Mouse (Mus musculus): ENCODE measurements around the gene Odc1. TPM values are rescaled to one million over a fixed set of nuclear protein-coding genes. Genes with fewer than 3 reads are reported as not detected.

Gene Odc1
- total and polyA plus RNA-seq, 3 experiments, result 1,839 to 2,567 (median 2,455) TPM

- DNase-seq (ENCODE audit: extremely low read depth), result no peak
- Histone ChIP-seq H3K4me3 (replicated peaks in 1 of 3; ENCODE audit: low read depth in 2 of 3, low read length in 2 of 3, poor library complexity in 1 of 3) (no peak overlapping the region), H3K27ac (ENCODE audit: insufficient read depth, low read depth) (no peak overlapping the region), H3K27me3 (replicated peaks) (no peaks in the 10 kb centered on the region), H3K4me1 (ENCODE audit: control insufficient read depth in 1 of 2, insufficient read depth in 2 of 2) (peaks cover 6 to 34% of the 10 kb centered on the region in 2 experiments), H3K36me3 (replicated peaks in 1 of 2; ENCODE audit: control insufficient read depth in 1 of 2, insufficient read depth in 1 of 2, low read length in 1 of 2) (no peaks in the 10 kb centered on the region), H3K9me3 (replicated peaks; ENCODE audit: low read length) (no peaks in the 10 kb centered on the region), H3K4me2 (ENCODE audit: insufficient read depth, low read depth, poor library complexity, severe bottlenecking) (no peak overlapping the region), H3K9ac (ENCODE audit: insufficient read depth, low read depth) (no peak overlapping the region), H3K79me2 (replicated peaks; ENCODE audit: control insufficient read depth, extremely low read depth, insufficient read depth, poor library complexity, severe bottlenecking) (no peaks in the 10 kb centered on the region)
- TF ChIP-seq PAX5 (IDR thresholded peaks at IDR 0.05; ENCODE audit: low read length) (no peak), ELF1 (IDR thresholded peaks at IDR 0.05; ENCODE audit: low read depth, low read length) (no peak), MAFK (IDR thresholded peaks at IDR 0.05; ENCODE audit: insufficient replicate concordance, low read length) (no peak), POLR2AphosphoS2 (IDR thresholded peaks at IDR 0.05; ENCODE audit: low read depth, low read length) (no peak), JUND (conservative IDR thresholded peaks at IDR 0.05; ENCODE audit: low read depth, low read length) (no peak), HCFC1 (IDR thresholded peaks at IDR 0.05; ENCODE audit: low read depth, low read length) (no peak), NELFE (IDR thresholded peaks at IDR 0.05; ENCODE audit: low read depth, low read length) (no peak), POLR2A (IDR thresholded peaks at IDR 0.05; ENCODE audit: low read depth, low read length) (no peak), RAD21 (IDR thresholded peaks at IDR 0.05; ENCODE audit: low read depth, low read length) (no peak), JUN (IDR thresholded peaks at IDR 0.05; ENCODE audit: insufficient read depth, low read depth, low read length) (no peak), KAT2A (IDR thresholded peaks at IDR 0.05; ENCODE audit: insufficient replicate concordance, low read length) (no peak), MYC (IDR thresholded peaks at IDR 0.05; ENCODE audit: low read depth, low read length) (no peak)
- in situ Hi-C loops (cut with MboI; ENCODE audit: low pct_ligation_motif_present, low pct_unique_long_range_greater_than_20kb, low sequenced_read_pairs) (no loop called here), dilution Hi-C loops (cut with MboI; ENCODE audit: extremely low pct_ligation_motif_present, extremely low pct_unique_long_range_greater_than_20kb, low sequenced_read_pairs) (no loop called here)
Measured at GRCm38 (mm10) chr12:17539041-17539440, 5.6 kb upstream of the Odc1 start.

GRCm38 (mm10) chr12:17540040-17540552 is 4.5 kb upstream of the Odc1 start:
- H3K4me3 ChIP-seq (replicated peaks in 1 of 3; ENCODE audit: low read depth in 2 of 3, low read length in 2 of 3, poor library complexity in 1 of 3), result no peak overlapping the region
- DNase-seq (ENCODE audit: extremely low read depth), result no peak
- H3K9ac ChIP-seq (ENCODE audit: insufficient read depth, low read depth), result no peak overlapping the region
- TF ChIP-seq UBTF (IDR thresholded peaks at IDR 0.05; ENCODE audit: low read depth, low read length), result no peak
- TF ChIP-seq RCOR1 (conservative IDR thresholded peaks at IDR 0.05; ENCODE audit: low read depth, low read length), result no peak
- no peak for TF ChIP-seq KAT2A (IDR thresholded peaks at IDR 0.05; ENCODE audit: insufficient replicate concordance, low read length)
- no peak for TF ChIP-seq GABPA (IDR thresholded peaks at IDR 0.05; ENCODE audit: insufficient replicate concordance, low read depth, low read length)
- no peak for TF ChIP-seq IRF4 (IDR thresholded peaks at IDR 0.05; ENCODE audit: low read depth, low read length)
- TF ChIP-seq BHLHE40 (IDR thresholded peaks at IDR 0.05; ENCODE audit: low read depth, low read length), result no peak
- TF ChIP-seq NELFE (IDR thresholded peaks at IDR 0.05; ENCODE audit: low read depth, low read length), result no peak
- no peak for TF ChIP-seq POLR2A (IDR thresholded peaks at IDR 0.05; ENCODE audit: low read depth, low read length)
- TF ChIP-seq JUN (IDR thresholded peaks at IDR 0.05; ENCODE audit: insufficient read depth, low read depth, low read length), result no peak
- no peak for TF ChIP-seq RAD21 (IDR thresholded peaks at IDR 0.05; ENCODE audit: low read depth, low read length)
- TF ChIP-seq ZNF384 (IDR thresholded peaks at IDR 0.05; ENCODE audit: low read depth, low read length), result no peak; the same call in 1 of the 2 replicates
- TF ChIP-seq MXI1 (IDR thresholded peaks at IDR 0.05; ENCODE audit: low read depth, low read length), result no peak
- no peak for TF ChIP-seq TBP (conservative IDR thresholded peaks at IDR 0.05; ENCODE audit: low read depth, low read length)
- TF ChIP-seq SMC3 (IDR thresholded peaks at IDR 0.05; ENCODE audit: low read depth, low read length), result no peak
- no peak for TF ChIP-seq MAZ (IDR thresholded peaks at IDR 0.05; ENCODE audit: low read depth, low read length)
- no peak for TF ChIP-seq ELF1 (IDR thresholded peaks at IDR 0.05; ENCODE audit: low read depth, low read length)
- no peak for TF ChIP-seq HCFC1 (IDR thresholded peaks at IDR 0.05; ENCODE audit: low read depth, low read length)
- TF ChIP-seq ETS1 (conservative IDR thresholded peaks at IDR 0.05; ENCODE audit: low read depth, low read length), result no peak
- H3K27ac ChIP-seq (ENCODE audit: insufficient read depth, low read depth), result no peak overlapping the region
- H3K36me3 ChIP-seq (replicated peaks in 1 of 2; ENCODE audit: control insufficient read depth in 1 of 2, insufficient read depth in 1 of 2, low read length in 1 of 2), result no peaks in the 10 kb centered on the region
- H3K9me3 ChIP-seq (replicated peaks; ENCODE audit: low read length), result no peaks in the 10 kb centered on the region
- H3K79me2 ChIP-seq (replicated peaks; ENCODE audit: control insufficient read depth, extremely low read depth, insufficient read depth, poor library complexity, severe bottlenecking), result peaks cover 3% of the 10 kb centered on the region
- dilution Hi-C loops (cut with MboI; ENCODE audit: extremely low pct_ligation_motif_present, extremely low pct_unique_long_range_greater_than_20kb, low sequenced_read_pairs), result no loop called here
- H3K27me3 ChIP-seq (replicated peaks), result no peaks in the 10 kb centered on the region
- no peak overlapping the region for H3K4me2 ChIP-seq (ENCODE audit: insufficient read depth, low read depth, poor library complexity, severe bottlenecking)
- peaks cover 6 to 35% of the 10 kb centered on the region in 2 experiments for H3K4me1 ChIP-seq (ENCODE audit: control insufficient read depth in 1 of 2, insufficient read depth in 2 of 2)
- in situ Hi-C loops (cut with MboI; ENCODE audit: low pct_ligation_motif_present, low pct_unique_long_range_greater_than_20kb, low sequenced_read_pairs), result no loop called here
